Mouse (Mus musculus) stomach, postnatal 0 days (tissue): ENCODE measurements around the gene Dtl.

Experiments used
- CTCF ChIP-seq: IDR thresholded peaks from 2 replicates; pipeline ENCODE4 v1.5.1; 2016; ENCODE audit warnings: antibody characterized with exemption, low read depth, mild to moderate bottlenecking, moderate library complexity
- EP300 ChIP-seq: optimal IDR thresholded peaks from 2 replicates; pipeline ENCODE3; 2016; ENCODE audit warnings: antibody characterized with exemption

DNA sequence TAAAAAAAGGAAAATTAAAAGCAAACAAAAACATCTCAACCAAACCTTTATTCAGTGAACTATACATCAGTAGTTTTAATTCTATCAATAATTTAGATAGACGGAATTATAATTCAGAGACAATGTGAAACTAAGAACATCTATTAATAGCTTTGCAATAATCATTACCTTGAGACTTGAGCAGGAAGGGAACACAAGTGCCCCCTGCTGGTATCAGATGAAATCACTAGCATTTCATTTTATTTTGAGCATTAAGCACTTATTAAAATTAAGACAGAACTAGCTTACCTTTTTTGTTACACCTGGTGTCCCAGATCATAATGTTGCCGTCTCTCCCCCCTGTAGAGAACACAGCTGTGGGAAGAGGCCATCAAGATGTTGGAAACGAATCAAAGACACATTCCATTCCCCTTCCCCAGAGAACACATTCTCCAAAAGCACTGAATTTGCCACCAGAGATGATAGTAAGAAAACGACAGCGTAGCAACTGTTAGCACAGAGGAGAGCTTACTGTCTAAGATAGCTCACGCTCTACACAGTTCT is 12.4 kb downstream of the Dtl start:
- TF ChIP-seq CTCF (peak; percentile 88), EP300 (no peak)
